Mouse (Mus musculus) neural tube, embryonic 10.5 days (tissue): ENCODE measurements around the gene Lgr6.

Experiments used
- DNase-seq: peaks from one replicate; pipeline ENCODE4 v3.0.0-alpha.2; 2017; ENCODE audit warnings: low spot score; ENCODE audit errors: extremely low spot score

Gene Lgr6

DNA sequence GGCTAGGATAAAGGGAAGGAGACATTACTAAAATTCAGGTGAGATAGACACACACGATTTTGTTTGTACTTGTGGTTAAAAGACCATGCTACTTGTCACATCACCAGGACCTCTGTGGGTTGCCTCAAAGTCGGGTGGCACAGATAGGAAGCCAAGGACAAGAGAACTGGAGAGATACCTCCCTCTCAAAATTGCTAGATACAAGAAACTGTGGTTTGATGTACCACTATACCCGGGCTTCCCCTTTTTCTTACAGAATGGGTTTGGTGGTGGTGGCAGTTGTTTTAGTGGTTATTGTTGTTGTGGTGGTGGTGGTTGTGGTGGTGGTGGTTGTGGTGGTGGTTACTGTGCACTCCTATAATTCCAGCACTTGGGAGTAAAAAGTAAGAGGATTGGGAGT, 22.8 kb downstream of the Lgr6 start:
- no peak for DNase-seq

DNA sequence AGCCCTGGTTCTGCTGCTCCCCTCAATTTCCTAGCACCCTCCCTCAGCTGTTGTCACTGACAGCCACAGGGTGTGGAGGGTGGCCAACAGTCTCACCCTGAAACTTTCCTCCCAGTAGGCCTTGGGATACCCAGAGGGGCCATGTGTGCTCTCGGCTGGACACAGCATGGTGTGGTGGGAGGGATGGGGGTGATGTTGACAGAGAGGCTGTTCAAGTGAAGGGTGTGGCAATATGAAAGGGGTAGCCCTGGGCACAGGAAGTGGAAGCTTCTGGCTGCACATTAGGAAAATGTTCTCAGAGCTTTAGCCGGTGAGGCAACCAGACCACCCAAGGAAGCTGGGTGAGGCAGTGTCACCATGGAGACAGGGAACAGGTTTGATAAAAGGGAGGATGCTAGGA, 26.1 kb downstream of the Lgr6 start:
- DNase-seq, result no peak

DNA sequence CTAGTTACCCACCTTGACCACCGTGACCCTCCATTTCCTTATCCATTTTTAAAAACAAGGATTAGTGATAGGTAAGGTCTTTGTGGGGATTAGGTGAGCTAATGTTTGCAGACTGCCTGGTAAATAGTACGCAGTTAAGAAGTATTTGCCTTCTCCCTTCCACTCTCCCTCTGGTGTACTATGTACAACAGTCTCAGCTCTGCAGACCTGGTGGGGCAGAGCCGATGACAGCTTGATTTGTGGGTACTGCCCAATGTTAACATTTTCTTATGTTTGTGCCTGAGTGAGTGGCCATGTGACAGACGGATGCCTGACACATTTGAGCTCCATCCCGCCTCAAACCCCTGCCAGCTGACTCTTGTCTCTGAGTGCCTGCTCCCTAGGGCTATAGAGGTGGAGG, 28.6 kb downstream of the Lgr6 start:
- no peak for DNase-seq

DNA sequence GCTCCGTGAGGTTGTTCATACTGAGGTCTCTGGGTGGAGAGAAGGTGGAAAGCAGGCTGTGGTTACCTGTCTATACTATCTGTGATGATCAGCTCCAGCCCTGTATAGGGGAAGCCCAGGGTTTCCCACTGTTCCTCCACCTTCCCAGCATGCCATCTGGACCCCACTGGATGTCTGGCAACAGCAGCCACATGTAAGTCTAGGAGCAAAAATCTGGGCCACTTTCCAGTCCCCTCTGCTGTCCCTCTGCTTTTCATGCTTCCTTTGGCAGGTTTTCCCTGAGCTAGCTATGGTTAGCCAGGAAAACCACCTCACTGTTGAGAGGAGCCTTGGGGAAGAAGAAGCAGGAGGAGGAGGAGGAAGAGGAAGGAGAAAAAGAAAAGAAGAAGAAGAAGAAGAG, 29.8 kb downstream of the Lgr6 start:
- no peak for DNase-seq

DNA sequence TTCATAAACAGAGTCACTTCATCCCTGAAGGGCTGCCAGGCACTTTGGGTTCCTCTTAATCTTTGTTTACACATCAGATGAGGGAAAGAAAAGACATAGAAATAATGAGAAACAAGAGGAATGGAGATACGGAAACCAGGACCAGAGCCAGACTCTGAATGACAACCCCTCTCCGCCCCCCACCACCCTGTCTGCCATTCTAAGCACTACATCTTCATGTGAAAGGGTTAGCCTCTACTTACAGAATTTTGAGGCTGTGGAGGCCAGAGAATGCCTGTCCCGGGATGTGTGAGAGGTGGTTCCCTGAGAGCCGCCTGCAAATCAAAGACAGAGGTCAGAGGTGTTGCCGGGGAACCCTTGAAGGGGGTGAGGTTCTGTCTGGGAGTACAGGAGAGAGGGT, 32.4 kb downstream of the Lgr6 start:
- no peak for DNase-seq

DNA sequence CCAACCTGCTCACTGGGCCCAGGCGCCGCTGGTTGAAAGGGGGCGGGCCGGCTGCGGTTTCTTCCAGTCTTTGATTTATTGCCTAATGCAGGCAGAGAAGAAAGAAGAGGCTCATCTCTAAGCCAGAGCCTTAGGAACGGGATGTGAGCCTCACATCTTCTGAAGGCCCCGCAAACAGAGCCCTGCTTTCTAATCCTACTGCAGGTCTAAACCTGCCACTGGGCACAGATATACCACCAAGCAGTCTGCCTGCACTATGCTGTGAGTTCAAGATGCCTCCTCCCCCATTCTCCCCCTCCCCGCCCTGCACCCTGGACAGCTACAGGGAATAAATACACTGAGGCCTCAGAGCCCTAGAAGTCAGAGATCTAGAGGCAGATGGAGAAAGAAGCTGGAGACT, 35.2 kb downstream of the Lgr6 start:
- no peak for DNase-seq

DNA sequence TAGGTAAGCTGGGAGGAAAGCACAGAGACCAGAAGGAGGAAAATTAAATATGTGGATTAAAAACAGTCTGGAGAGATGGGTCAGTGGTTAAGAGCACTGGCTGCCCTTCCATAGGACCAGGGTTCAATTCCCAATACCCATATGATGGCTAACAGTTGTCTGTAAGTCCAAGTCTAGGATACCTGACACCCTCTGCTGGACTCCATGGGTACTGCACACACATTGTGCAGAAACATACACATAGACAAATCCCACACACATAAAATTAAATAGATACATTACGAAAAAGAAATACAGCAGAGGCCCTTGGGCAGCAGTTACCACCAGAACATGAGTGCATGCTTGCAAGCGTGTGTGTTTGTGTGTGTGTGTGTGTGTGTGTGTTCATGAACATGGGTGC, 40.6 kb downstream of the Lgr6 start:
- no peak for DNase-seq

DNA sequence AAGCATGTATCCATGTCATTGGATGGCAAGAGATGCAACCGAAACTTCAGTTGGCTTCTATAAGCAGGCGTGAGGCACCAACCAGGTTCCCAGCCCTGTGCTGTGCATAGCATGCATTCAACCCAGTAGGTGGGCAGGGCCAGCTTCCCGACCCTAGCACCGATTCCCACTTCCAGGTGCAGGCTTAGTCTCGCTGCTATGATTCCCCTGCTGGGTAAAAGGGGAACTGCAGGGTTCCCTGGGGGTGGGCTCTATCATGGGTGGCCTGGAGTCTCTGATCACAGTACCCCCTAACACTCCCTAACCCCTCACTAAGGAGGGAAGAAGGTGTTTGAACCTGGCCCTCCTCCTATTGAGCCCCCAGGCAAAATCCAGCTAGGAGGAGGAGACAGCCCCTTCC, 42.1 kb downstream of the Lgr6 start:
- DNase-seq, result no peak

DNA sequence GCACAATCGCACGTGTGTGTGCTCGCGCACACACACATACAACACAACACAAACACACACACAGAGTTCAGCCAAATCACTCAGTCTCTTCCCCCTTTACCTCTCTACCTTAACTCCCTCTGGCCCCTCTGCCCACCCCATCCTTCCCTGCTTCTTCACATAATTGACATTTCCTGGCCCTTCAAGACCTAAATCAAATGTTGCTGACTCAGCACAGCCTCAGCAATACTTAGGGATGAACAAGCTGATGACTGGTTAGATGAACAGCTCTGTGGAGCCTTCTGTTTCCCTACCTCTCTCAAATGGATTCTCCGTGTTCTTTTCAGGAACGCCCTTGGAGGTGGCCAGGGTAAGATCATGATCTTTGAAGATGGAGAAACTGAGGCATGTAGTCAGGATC, 43.8 kb downstream of the Lgr6 start:
- DNase-seq, result no peak

DNA sequence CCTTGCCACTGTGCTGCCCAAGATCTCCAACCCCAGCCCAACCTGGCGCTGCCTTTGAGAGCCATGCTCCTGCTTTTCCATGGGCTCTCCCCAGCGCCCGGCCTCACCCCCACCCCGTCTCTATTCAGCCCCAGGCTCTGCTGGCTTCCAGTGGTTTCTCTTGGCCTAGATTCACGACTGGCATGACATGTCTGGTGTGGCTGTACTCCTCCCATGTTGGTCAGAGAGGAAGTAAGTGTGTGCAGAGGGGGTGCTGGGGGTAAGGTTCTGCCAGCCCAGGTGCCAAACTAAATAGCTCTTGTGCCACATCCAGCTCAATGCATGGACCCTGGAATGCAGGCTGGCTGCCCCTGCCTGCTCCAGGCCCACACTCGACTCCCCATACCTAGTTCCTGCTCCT, 44.9 kb downstream of the Lgr6 start:
- no peak for DNase-seq

DNA sequence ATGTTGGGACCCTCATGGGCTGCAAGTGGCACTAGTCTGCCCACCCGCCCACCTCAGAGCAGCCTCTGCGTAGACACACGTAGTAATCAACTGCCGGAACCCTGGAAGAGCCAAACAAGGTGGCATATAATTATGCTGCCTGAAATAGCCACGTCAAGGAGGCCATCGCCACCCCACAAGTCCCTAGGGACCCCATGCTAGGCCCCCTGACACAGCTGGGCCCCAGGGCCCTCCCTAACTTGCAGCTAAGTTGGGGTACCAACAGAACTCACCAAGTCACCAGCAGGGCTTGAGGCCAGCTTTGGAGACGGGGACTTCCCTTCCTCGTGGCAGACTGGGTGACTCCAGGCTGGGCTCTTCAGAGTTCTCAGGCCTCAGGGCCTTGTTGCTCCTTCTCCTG, 48.2 kb downstream of the Lgr6 start:
- DNase-seq, result no peak

DNA sequence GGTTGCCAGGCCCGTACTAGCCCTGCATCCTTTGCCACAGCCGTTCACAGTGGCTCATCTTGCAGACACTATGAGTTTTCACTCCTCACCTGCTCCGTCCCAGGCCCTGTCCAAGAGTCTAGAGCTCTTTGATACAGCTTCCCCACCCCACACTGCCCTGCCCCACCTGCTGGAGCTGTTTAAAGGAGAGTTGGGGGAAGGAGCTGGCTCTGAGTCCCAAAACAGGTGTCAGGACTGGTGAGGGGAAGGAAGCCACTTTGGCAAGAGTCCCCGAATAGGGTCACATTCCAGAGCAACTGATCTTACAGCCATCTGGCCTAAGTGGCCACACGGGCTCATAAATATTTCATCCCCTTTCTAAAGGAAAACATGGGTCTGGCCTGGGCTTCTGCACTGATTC, 51.0 kb downstream of the Lgr6 start:
- no peak for DNase-seq

DNA sequence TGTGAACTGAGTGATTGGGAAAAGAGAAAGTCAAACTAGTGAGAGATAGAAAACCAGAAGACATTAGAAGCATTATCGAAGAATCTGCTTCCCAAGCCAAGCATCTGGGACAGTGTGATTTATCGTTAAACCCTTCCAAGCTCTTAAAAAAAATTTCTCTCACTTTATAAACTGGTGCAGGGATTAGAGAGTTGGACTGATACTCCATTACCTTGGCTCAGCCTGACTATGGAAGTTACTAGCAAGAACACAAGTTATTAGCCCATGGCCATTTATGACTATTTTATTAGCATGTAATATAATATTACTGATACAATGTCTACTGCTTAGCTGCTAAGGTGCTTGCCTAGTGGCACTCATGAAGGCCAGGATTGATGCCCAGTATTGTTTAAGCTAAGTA, 60.6 kb downstream of the Lgr6 start:
- DNase-seq, result no peak

DNA sequence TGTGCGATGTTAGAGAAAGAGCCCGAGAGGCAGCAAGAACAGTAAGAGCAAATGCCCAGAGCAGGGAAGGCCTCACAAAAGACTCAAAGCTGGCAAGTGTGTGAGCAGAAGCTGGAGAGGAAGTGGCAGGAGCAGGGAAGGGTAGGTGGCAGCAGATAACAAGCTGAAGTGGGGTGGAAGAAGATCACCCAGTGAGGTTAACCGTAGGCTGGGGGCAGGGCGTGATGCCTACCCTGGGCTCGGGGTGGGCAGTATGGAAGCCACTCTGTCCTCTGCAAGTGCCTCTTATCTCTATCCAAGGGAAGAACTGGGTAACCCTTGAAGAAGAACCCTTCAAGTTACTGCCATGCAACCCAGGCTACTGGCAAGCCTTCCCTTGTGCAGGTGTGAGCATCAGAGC, 68.8 kb downstream of the Lgr6 start:
- DNase-seq, result no peak

DNA sequence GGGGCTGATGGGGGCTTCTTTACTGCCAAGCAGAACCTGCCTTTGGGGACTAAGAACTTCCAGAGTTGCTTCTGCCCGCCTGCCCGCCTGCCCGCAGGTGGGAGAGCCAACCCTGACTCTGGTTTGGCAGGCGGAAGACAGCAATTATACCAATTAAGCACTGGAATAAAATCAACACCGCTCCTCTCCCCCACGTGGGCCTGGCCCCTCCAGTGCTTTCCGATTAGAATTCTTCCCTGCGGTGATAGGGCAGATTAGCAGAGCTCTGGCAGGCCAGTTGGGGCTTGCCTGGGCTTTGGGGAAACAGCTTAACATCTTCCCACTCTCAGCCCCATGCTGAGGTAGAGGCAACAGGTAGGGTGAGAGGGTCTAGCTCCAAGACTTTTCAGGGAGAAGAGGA, 72.4 kb downstream of the Lgr6 start:
- DNase-seq, result no peak

DNA sequence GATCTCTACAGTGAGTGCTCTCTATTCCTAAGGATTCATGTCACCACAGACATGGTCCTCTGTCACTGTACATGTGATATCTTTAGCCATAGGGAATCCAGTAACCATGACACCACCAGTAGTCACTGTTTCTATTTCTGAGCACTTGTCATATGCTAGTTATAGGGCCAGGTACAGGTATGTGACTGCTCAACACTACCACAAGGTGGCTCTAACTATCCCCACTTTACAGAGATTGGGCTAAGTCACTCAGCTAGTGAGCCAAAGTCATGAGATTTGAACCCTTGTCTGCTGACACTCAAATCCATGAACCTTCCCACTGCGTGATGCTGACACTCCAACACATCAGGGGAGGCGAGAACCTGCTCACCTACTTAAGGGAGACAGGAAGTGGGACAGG, 75.0 kb downstream of the Lgr6 start:
- no peak for DNase-seq

DNA sequence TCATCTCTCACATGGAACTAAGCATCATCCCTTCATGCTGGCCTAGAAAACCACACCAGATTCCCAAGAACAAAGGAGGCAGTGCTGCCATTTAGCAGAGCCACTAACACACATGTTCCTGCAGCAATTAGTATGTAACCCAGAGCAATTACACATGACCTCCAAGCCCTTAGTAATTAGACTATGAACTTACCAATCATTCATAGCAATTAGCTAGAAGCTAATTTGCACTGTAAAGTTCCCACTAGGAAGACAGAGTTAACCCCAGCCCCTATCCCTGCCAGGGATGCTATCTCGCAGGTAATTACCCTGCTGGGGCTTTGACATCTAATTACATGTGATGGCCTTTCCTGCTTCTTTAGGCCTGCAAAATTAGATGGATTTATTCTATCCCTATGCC, 78.8 kb downstream of the Lgr6 start:
- no peak for DNase-seq

DNA sequence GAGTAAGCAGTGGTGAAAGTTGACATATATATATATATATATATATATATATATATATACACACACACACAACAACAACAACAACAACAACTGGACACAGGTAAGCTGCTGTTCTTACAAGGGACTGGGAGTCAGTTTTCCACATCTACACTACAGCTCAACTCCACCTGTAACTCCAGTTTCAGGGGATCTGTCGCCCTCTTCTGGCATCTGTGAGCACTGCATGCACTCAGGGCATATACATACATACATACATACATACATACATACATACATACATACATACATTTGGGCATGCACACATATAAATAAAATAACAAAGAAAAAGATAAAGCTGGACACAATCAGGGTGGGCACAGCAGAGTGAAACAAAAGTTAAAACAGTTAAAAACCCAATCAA, 81.5 kb downstream of the Lgr6 start:
- no peak for DNase-seq

DNA sequence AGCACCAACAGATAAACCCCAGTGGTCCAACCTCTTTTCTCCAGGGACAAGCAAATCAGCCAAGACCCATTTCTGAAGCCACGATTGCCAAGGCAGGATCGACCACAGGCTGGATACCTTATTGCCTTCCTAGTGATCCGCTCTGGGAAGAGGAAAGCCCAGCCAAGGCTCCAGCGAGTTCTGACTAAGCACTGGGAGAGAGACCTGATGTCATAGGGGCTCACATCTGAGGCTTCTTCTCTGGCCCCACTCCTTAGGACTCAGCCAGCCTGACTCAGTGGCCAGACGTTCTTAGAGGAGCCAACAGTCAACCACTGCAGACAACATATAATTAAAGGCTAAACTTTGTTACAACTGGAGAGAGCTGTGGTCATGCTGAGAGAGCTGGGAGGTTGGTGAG, 83.1 kb downstream of the Lgr6 start:
- no peak for DNase-seq

DNA sequence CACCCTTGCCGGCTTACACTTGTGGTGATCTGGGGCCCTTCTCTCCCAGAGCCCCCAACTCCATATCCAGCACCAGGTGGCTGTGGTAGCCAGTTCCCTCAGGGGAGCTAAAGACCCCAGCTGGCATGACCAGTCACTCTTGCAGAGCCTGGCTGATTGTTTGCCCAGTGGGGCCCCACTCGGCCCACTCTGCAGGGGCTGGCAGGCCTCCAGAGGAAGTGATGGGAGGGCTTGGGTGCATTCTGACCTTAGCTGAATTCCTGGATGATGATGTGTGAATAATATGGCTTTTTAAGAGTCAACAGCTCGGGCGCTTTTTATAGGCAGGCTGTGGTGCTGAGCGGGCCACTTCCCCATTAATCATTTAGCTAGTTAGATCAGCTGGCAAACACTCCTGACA, 84.1 kb downstream of the Lgr6 start:
- DNase-seq, result no peak

DNA sequence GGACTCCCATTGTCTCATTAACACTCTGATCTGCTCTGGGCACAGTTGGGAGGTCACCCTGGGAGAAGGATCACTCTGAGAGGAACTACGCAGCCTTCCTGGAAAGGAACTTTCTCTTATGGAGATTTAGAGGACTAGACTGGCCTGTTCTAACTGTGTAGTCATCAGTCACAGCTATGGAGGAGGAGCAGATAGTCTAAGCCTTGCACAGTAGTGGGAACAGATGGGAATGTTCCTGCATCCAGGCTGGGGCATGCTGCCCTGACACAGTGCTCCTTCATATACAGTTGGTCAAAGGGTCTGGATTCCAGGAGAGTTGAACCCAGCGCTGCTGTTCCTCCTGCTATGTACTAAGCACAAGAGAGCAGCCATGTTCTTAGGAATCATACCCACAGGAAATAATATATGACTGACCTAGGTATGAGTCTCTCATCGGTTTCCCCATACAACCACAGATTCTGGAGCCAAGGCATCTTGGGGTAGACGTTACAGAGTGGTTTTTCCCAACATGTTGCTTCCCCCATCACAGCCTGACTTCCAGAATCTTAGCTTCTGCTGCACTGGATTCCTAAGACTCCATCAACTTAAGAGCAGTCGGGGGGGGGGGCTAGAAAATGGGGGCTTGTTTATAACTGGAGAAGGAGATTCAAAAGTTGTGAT, 84.7 kb downstream of the Lgr6 start:
- no peak for DNase-seq

DNA sequence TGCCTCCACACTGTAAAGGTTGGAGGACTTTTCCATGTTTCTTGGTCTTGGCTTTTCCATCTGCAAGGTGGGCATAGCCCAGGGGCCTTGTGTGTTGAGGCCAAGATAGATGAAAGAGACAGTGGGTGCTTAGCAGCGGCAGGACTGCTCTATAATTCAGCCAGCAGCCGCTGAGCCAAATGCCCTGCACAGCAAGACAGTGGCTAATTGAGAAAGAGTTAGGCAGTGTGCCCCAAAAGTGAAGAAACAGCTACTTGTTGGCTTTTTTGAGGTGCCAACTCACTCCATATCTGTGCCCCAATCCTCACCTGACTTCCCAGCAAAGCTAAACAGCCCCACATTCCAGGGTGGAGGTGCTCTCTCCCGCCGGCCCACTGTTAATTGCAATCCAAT, 85.3 kb downstream of the Lgr6 start:
- DNase-seq, result no peak

DNA sequence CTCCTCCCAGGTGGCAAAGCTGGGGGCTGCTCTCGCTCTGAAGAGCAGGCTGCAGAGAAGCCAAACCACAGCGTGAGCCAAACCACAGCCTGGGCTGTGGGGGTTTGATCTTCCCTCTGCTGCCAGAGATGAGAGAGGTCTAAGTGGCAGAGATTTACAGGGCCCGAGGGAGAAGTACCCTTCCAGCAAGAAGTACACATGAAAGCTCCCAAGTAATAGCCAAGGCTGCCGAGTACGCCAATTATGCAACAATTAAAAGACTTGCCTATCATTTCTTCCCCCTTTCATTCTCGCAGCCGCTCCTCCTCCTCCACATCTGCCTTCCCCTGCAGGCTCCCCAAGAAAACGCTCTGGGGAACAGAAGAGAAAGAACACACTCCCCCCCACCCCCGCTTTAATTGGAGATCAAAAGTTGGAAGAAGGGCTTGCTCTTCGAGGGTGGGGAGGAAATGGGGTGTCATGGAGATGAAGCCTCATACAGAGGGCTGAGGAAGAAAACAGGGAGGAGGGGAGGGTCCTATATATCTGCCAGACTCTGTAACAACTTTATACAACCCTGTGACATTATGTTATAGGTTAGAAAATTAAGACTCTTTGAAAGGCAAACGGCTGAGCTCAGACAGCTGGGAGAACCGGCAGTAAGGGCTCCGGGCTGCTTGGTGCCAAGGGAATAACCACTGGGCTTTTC, 85.8 kb downstream of the Lgr6 start:
- no peak for DNase-seq

DNA sequence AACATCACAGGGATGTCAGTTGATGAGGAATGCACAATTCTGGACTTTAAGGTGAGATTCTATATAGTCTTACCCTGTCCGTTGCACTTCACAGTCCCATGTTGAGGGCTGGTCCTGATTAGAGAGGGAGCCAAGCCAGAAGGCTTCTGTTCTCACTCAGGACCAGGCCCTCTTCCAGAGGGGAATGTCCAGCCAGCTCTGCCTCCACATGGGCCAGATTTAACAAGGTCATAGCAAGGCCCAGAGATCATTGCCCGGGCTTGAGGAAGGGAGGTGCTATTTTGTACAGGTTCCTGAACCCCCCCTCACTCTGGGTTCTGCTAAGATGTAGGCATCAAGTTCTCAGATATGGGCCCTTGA, 87.4 kb downstream of the Lgr6 start:
- no peak for DNase-seq
